Mouse (Mus musculus): ENCODE measurements around the gene Pidd1.
A peak's percentile ranks its signal among the peaks of the same experiment; 100 is the strongest.

Pidd1 gene

GRCm38 (mm10) chr7:141443828-141444237 lies at the start of gene Pidd1:
Pidd1 (minus strand) TSS chr7:141444025.
- DNase-seq (ENCODE audit: extremely low spot score, low spot score), result no peak

DNA sequence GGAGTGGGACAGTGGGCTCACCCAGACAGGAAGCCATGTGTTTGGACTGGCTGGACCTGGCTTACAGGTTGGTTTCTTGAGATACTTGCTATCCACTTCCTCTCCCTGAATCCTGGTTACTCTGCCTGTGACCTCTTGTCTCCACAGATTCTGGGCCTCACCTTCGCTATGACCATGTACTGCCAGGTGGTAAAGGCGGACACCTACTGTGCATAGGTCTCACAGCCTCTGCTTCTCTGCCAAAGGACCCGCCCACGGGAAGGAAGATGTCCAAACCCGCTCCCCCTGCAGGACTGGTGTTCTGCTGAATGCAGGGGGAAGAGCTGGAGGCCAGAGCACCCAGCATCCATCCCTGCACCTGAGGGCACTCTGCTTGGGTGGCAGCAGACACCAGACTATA lies 48.9 kb upstream of the Pidd1 start:
- DNase-seq (ENCODE audit: extremely low spot score, low spot score), result no peak

- DNase-seq (ENCODE audit: extremely low spot score, low spot score), result no peak
Measured at GRCm38 (mm10) chr7:141491151-141491550, 47.3 kb upstream of the Pidd1 start.

- no peak for DNase-seq (ENCODE audit: extremely low spot score, low spot score)
Measured at GRCm38 (mm10) chr7:141487141-141487540, 43.3 kb upstream of the Pidd1 start.

DNA sequence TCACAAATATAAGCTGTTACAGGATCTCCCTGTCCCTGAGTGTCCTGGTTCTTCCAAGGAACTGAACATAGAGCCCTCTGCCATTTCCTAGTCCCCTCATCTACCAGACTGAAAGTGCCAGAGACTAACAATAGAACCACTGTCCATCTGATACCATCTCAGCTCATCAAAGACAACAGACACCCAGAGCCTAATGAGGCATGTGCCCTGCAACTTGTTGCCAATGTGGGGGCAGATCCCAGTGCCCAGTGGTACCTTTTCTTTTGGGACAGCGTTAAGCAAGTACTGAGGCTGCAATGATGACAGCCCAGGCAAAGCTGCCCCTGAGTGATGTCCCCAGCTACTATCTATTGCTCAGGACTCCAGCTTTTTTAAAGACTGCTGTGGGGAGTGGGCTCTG lies 42.4 kb upstream of the Pidd1 start:
- no peak for DNase-seq (ENCODE audit: extremely low spot score, low spot score)

- no peak for DNase-seq (ENCODE audit: extremely low spot score, low spot score)
Measured at GRCm38 (mm10) chr7:141485606-141486005, 41.8 kb upstream of the Pidd1 start.

DNA sequence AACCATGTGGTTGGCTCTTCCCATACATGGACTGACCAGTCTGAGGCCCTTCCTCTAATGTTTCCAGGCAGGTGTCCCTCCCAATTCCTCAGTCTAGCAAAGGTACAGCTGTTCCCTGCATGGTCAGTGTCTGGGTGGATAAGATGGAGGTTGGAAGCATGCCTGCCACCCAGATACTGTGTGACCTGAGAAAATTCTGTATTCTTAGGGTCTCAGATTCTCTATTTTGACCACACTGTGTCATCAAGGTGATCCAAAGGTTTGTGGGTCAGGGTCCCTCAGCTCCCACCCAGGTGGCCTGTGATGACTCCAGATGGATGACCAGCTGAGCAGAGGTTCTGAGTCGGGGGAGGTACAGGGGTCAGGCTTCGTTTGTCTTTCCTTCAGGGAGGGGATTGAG lies 41.4 kb upstream of the Pidd1 start:
- DNase-seq (ENCODE audit: extremely low spot score, low spot score), result no peak

DNA sequence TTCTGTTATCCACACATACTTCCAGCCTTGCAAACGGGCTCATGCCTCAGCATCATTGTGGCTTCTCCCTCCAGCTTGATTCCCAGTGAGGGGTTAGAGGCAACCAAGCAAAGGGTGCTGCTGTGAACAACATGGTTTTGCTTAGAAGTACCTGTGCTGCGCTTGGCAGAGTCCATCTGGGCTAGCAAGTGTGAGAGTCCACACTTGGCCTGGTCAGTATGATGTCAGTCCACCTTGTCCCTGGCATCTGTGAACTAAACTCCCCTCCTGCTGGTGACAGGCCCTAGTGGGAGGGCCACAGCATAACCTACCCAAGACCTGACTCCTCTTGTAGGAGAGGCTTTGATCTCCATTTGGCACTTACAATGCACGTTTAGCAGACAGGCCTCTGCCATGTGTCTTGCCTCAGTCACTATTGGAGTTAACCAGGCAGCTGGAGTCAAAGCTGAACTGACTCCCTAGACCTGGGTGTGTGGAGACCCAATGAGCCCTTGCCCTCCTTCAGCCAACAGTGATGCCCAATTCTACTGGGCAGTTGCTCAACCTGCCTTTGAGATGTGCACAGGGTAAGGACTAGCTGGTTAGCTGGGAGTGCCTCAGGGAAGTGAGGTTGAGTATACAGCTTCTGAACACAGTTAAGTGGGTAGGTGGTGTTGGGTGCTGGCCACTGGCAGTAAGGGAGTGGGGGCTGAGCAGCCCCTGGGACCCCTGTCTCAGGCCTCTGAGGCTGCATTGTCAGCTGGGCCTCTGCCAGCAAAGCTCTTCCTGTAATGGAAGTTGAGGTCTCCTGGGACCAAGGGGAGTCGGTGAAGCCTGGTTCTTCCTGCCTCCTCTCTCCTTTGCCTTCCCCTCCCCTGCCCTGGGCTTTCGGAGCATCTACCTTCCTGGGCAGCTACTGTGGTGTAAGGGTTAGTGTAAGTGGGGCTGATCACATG lies 40.6 kb upstream of the Pidd1 start:
- no peak for DNase-seq (ENCODE audit: extremely low spot score, low spot score)

GRCm38 (mm10) chr7:141483114-141483653 lies 39.4 kb upstream of the Pidd1 start:
- no peak for DNase-seq (ENCODE audit: extremely low spot score, low spot score)

DNA sequence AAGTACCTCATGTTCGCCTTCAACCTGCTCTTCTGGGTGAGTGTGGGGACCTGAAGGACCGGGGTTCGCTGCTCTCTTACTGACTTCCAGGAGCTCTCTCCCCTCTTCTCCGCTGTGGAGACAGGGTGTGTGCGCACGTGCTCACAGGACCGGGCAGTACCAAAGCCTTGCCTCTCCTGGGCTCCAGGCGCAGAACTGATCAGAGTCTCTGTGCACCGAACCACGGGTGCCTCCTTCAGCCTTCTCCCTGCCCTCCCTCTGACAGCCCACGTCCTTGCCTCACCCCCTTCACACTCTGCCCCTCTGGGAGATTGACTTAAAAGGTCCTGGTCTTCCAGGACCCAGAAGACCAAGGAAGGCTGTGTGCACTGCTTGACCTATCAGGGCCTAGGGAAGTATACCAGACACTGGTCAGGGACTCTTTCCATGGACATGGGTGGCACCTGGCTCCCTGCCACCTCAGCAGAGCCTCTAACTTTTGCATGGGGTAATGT lies 38.8 kb upstream of the Pidd1 start:
- no peak for DNase-seq (ENCODE audit: extremely low spot score, low spot score)

GRCm38 (mm10) chr7:141481498-141482401 lies 37.9 kb upstream of the Pidd1 start:
- DNase-seq (ENCODE audit: extremely low spot score, low spot score), result peak; percentile 75

DNA sequence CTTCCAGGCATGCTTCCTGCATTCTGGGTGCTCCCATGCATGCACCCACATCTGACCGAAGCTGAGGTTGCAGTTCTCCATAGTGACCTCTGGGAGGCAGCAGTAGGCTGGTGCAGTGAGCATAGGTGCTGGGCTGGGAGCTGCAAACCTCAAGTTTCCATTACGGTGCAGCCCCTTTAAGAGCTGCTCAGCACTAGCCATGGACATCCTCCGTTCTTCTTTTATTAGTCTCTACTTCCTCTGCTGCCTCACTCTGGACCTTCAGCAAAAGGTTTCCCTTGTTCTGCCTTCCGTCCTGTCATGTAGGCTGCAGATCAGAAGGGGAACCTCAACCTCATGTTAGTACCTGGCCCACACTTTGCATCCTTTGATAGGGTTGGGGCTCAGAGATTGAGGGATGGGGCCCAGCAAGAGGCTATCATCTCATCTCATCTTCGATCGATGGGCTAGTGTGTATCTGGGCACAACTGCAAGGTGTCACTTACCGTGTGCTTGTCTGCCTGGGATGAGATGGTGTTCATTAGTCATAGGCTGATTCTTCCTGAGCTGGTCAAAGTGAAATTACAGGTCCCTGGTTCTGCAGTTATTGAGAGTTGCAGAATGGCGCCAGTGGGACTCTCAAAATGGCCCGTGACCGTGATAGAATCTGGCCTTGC lies 37.1 kb upstream of the Pidd1 start:
- peak; percentile 57 for DNase-seq (ENCODE audit: extremely low spot score, low spot score)

DNA sequence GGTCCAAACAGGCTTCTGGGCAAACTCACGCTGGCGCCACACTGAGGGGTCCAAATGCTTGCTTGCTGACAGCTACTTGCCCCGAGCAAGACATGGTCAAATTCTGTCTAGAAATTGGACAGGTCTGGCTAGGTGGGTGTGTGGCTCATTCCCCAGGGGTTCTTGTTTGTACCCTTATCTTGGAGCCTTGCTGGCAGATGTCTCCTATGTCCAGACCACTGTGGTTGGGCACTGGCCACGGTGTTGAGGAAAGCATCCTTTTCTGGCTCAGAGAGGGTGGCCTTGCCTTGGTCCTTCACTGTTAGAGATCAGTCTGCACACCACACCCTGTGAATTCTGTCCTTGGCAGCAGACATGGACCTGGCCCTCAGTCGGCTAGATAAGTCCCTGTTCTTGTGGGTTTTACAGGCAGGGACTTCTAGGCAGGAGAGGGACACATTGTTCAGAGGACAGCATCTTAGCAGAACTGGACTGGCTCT lies 34.5 kb upstream of the Pidd1 start:
- DNase-seq (ENCODE audit: extremely low spot score, low spot score), result no peak

DNA sequence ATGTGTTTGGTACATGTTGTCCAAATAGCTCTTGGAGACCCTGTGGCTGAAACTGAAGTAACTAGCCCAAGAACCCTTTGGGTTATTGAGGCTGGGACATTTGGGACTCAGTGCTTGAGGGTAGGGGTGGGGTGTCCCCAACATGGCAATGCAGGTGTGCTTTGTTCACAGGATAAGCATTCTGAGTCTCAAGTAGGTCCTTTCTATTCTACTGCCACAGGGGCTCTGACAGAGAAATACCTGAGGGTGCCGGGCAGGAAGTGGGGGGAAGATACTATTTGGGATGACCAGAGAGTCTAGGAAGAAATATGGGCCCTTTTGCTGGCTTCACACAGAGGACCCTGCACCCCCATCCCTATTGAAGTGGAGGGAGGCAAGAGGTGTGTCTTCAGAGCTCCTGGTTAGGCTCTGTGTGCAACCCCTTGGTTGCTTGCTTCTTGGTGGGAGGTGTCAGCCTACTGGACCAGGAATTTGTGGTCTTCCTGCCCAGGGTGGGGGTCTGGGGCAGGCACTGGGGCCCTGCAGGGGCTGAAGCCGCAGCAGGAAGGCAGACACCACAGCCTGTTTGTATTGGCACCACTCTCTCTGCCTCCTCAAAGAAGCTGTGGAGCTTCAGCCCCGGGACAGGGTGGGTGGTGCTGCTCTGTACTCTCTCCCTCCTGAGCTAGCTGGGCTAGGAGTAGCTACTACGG lies 33.9 kb upstream of the Pidd1 start:
- DNase-seq (ENCODE audit: extremely low spot score, low spot score), result no peak

- DNase-seq (ENCODE audit: extremely low spot score, low spot score), result no peak
Measured at GRCm38 (mm10) chr7:141476981-141477370, 33.2 kb upstream of the Pidd1 start.

- DNase-seq (ENCODE audit: extremely low spot score, low spot score), result peak; percentile 63
Measured at GRCm38 (mm10) chr7:141476226-141476980, 32.6 kb upstream of the Pidd1 start.

GRCm38 (mm10) chr7:141475805-141476158 lies 32.0 kb upstream of the Pidd1 start:
- DNase-seq (ENCODE audit: extremely low spot score, low spot score), result no peak

GRCm38 (mm10) chr7:141475011-141475804 lies 31.4 kb upstream of the Pidd1 start, which contains the start of the genes Polr2l and Tspan4:
Polr2l (minus strand) TSS chr7:141475132.
Tspan4 (plus strand) TSS chr7:141475240.
- DNase-seq (ENCODE audit: extremely low spot score, low spot score), result peak; percentile 94

DNA sequence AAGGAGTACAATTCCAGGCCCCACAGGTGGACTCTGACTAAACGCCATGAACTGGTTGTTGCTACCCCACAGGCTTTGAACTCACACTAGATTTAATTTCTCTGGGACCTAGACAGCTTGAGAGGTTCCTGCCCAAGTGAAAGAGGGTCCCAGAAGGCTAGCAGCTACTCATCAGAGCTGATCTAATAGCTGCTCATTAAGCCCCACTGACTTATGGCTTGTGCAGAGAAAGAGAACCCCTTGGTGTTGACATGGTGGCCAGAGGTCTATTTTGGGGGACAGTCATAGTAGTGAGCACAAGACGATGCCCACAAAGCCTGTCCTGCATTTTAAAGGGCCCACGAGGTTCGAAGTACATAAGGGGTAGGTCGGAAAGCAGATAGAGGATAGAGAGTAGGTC lies 30.3 kb upstream of the Pidd1 start:
- no peak for DNase-seq (ENCODE audit: extremely low spot score, low spot score)
